10 mouse cellular contexts compared by ENCODE assay signal in genomic region chr6:115501131-115501530, GRCm38 (mm10). TPM values are rescaled to one million over a fixed set of nuclear protein-coding genes. Genes with fewer than 3 reads are reported as not detected.
DNase-seq lines count a peak whose midpoint lies in the region.
"Had no signal": no experiment of that assay in that cellular context is flagged by ENCODE, and none has a peak within 500 bp of the region (broad histone marks: within the 10 kb centered on the region; RNA-seq: fewer than 3 reads in every experiment).

No protein-coding gene starts in this region.

- peak; percentile 65 to 71 for DNase-seq in heart, adult 9 months (ENCODE audit: low spot score in 2 of 2)
- no peak for DNase-seq in heart, adult 8-10 months (ENCODE audit: low spot score)
- DNase-seq in 3134 (ENCODE audit: extremely low read depth, insufficient read length, low spot score): peak; percentile 47
- peak; percentile 74 for DNase-seq in adrenal gland, adult 8-10 months
- peak; percentile 52 to 67 for DNase-seq in heart, postnatal 10 days
- no peak for DNase-seq in thymus, postnatal 25 days
- no peak for DNase-seq in kidney, adult 8-10 months
- DNase-seq in natural killer cell, adult 2 months (ENCODE audit: low spot score in 2 of 2): no peak
- DNase-seq: cerebellum, adult 9-10 months; gastrocnemius, postnatal 10 days had no signal

- intact Hi-C loops in heart, postnatal 10 days (cut with DNase I): no loop called here

RNA-seq across cellular contexts. Expression of gene Tsen2, which starts 43.3 kb away (rescaled TPM):
- total RNA-seq in heart, adult 8-10 months (2022): 10 to 100 TPM in 1 of 4 experiments, 1 to 10 TPM in 3; 7.5 to 12.0 (median 7.6) TPM
- total RNA-seq in adrenal gland, adult 8-10 months (2022): 10 to 100 TPM in 3 of 4 experiments, 1 to 10 TPM in 1; 9.1 to 19.9 (median 15.2) TPM
- total RNA-seq in heart, postnatal 10 days (2021): 10 to 100 TPM in 1 of 2 experiments, 1 to 10 TPM in 1; 8.2 to 11.5 TPM

Comparison
In these comparisons a context has a peak if more than half of its experiments do, and no peak if none do; other contexts are left out.
1. DNase-seq: peak in heart, adult 9 months (2 of 2), 3134 (single experiment), adrenal gland, adult 8-10 months (single experiment) and heart, postnatal 10 days (2 of 2); none in heart, adult 8-10 months (single experiment), thymus, postnatal 25 days (single experiment), kidney, adult 8-10 months (0 of 2) and natural killer cell, adult 2 months (0 of 2).